Mouse (Mus musculus): ENCODE measurements around the gene Ubtd1.

Gene Ubtd1

GRCm38 (mm10) chr19:42022542-42022848 lies 40.9 kb downstream of the Ubtd1 start:
- DNase-seq (ENCODE audit: low spot score), result no peak

- peak; percentile 77 for DNase-seq (ENCODE audit: low spot score)
Observed at GRCm38 (mm10) chr19:42026158-42026557, 44.6 kb downstream of the Ubtd1 start.

- DNase-seq (ENCODE audit: low spot score), result no peak
Observed at GRCm38 (mm10) chr19:42031112-42031511, 49.5 kb downstream of the Ubtd1 start.

DNA sequence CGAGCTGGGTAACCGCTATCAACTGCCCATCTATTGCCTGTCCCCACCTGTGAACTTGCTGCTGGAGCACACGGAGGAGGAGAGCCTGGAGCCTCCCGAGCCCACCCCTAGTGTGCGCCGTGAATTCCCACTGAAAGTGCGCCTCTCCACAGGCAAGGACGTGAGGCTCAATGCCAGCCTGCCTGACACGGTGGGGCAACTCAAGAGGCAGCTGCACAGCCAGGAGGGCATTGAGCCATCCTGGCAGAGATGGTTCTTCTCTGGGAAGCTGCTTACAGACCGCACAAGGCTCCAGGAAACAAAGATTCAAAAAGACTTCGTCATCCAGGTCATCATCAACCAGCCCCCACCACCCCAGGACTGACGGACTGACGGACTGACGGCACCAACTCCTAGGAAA lies 52.0 kb downstream of the Ubtd1 start:
- no peak for DNase-seq (ENCODE audit: low spot score)

GRCm38 (mm10) chr19:42034146-42034775 lies 52.7 kb downstream of the Ubtd1 start:
- no peak for DNase-seq (ENCODE audit: low spot score)

- no peak for DNase-seq (ENCODE audit: low spot score)
Observed at GRCm38 (mm10) chr19:42034881-42035455, 53.4 kb downstream of the Ubtd1 start.

GRCm38 (mm10) chr19:42035456-42036248 lies 54.1 kb downstream of the Ubtd1 start, which contains the start of gene Ankrd2:
Ankrd2 (plus strand) TSS chr19:42036000.
- peak; percentile 57 for DNase-seq (ENCODE audit: low spot score)

- DNase-seq (ENCODE audit: low spot score), result no peak
Observed at GRCm38 (mm10) chr19:42036357-42036756, 54.8 kb downstream of the Ubtd1 start.

- no peak for DNase-seq (ENCODE audit: low spot score)
Observed at GRCm38 (mm10) chr19:42037167-42037702, 55.7 kb downstream of the Ubtd1 start.

DNA sequence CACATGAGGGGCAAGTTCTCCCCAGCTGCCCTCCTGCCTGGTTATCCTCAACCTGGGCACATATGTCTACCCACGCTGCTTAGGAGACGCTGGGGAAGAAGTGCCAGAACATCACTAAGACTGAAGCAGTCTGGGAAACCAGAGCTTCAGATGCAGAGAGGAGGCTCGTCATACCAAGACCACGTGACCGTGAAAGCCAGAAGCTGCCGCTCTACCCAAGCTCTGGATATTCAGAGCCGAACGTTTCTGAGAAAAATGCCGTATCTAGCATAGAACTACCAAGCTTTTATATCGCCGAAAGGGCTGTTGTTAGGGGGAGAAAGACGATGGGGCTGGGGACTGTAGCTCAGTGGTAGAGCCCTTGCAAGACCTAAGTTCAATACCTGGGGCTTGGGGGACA lies 56.7 kb downstream of the Ubtd1 start:
- DNase-seq (ENCODE audit: low spot score), result no peak

DNA sequence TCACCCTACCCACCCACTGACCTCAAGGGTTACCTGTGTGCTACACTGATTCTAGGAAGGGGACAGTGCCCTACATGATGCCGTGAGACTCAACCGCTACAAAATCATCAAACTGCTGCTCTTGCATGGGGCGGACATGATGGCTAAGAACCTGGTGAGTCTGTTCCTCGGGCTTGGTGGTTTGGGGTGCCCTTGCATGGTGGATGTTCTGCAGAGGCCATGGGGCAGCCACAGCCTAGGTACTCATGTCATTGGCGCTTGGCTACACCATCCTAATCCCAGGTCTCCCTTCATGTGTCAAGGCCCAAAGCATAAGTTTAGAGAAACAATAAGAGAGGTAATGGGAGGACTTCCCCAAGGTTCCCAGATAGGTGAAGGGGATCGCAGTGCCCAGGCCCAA lies 62.4 kb downstream of the Ubtd1 start:
- no peak for DNase-seq (ENCODE audit: low spot score)

DNA sequence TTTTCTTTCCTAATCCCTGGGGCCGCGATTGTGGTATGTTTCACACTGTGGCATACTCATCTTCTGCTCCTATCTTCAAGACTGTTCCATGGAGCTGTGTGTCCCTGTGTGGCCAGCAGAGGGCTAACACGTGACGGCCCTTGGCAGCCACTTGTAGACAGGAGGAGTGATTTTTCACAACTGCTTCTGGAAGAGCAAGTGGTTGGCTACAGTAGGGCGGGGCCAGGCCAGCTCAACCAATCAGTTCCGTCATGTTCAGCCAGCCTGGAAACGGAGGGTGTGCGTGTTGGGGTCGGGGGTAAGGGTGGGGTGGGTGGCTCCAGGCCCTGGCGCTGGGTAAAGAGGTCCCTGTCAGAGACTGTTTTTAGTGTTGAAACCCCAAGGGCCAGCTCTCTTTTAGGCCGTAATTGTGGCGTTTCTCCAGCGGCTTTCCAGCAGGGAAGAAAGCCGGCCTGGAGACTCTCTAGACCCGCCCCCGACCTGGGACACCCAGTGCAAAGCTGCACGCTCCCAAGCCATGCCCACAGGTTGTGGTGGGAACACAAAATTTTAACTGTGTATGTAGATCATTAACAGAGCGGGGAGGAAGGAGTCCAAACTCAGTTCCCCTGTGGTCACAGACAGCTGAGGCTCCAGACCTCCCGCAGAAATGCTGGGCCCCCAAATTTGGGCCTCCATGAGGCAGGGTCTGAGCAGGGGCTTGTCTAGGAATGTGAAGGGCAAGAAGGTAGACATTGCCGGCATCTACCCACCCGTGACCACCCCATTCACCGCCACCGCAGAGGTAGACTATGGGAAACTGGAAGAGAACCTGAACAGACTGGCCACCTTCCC lies 63.9 kb downstream of the Ubtd1 start, which contains the start of gene Hoga1:
Hoga1 (plus strand) TSS at position 342 of the 834 bp plus-strand sequence.
- no peak for DNase-seq (ENCODE audit: low spot score)

GRCm38 (mm10) chr19:42050251-42050650 lies 68.7 kb downstream of the Ubtd1 start:
- DNase-seq (ENCODE audit: low spot score), result no peak

- no peak for DNase-seq (ENCODE audit: low spot score)
Observed at GRCm38 (mm10) chr19:42051351-42051750, 69.8 kb downstream of the Ubtd1 start.

- DNase-seq (ENCODE audit: low spot score), result no peak
Observed at GRCm38 (mm10) chr19:42051948-42052347, 70.4 kb downstream of the Ubtd1 start, which contains the start of gene 4933411K16Rik. 4933411K16Rik (plus strand) TSS chr19:42052248.

- no peak for DNase-seq (ENCODE audit: low spot score)
Observed at GRCm38 (mm10) chr19:42054255-42054654, 72.7 kb downstream of the Ubtd1 start.

DNA sequence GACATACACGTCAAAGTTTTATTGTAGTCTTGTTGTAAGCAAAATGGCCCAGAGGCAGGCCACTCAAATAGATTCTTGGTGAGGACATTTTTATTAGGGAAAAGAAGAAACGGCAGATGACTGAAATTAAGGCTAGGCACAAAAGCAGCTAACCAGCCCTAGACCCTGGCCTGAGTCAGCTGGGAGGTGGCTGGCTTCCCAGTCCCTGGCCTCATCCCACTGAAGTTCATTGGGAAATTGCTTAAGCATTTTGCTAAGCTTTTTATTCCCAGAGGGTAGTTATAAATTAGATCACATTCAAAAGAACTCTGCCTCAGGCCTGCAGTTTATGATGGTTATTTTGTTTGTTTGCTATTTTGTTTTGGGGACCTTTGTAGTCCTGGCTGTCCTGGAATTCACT lies 74.3 kb downstream of the Ubtd1 start:
- no peak for DNase-seq (ENCODE audit: low spot score)

DNA sequence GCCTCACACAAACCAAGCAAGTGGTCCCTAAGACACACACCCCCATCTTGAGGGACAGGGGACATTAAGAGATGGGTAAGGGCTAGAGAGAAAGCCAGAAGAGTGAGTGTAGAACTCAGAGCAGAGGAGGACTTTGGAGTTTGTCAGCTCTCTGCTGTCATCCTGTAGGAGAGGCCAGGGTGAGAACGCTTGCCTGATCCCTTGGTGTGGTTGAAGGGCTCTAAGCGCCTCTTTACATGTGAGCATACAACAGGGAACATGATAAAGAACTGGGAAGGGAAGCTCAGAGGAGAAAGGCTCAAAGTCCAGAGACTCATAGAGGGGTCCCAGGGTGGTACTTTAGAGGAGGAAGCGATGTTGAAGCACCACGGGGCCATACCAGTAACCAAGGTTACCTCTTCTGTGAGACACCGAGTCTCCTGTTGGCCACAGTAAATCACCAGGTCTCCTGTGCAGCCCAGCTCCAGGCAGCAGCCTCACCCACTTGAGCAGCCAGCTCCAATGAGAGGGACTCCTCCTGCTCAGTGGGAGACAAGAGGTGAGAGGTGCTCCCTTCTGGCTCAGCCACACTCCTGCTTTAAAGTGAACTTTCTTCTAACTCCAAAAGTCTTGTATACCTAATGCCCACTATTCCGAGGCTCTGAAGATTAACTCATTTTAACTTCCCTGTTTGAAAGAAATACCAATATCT lies 75.3 kb downstream of the Ubtd1 start:
- no peak for DNase-seq (ENCODE audit: low spot score)

DNA sequence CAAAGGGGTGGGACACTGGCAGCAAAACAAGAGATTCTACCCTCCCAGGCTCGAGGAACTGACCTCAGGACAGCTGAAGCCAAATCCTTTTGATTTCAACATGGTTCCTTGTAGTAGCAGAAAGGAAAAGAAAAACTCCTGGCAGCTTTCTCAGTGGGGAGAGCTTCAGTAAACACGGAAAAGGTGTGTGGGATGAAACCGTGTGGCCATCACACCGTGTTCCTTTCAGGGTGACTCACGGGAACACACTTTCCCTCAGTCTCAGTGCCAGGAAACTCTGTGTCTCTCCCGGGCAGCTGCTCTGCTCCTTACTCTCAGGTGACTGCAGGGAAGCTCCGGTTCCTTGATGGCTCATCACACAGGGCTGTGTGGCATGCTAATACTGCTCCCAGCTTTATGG lies 76.9 kb downstream of the Ubtd1 start:
- DNase-seq (ENCODE audit: low spot score), result no peak

DNA sequence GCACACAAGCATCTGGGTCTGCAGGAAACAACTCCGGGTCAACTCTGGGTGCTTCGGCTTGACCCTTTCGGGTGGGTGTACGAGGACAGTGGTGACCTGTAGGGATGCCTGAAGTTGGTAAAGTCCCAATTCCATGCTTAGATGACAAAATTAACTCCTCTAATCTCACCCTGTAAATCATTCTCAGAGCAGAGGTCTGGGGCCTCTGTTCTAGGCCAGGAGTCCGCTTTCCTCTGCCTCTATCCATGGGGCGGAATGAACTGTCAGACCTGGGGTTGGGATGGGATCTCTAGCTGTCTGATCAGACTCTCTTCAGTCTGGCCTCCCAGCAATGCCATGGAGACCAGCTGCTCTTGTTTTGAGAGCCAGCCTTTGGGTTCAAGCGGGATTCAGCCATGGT lies 79.9 kb downstream of the Ubtd1 start:
- no peak for DNase-seq (ENCODE audit: low spot score)

DNA sequence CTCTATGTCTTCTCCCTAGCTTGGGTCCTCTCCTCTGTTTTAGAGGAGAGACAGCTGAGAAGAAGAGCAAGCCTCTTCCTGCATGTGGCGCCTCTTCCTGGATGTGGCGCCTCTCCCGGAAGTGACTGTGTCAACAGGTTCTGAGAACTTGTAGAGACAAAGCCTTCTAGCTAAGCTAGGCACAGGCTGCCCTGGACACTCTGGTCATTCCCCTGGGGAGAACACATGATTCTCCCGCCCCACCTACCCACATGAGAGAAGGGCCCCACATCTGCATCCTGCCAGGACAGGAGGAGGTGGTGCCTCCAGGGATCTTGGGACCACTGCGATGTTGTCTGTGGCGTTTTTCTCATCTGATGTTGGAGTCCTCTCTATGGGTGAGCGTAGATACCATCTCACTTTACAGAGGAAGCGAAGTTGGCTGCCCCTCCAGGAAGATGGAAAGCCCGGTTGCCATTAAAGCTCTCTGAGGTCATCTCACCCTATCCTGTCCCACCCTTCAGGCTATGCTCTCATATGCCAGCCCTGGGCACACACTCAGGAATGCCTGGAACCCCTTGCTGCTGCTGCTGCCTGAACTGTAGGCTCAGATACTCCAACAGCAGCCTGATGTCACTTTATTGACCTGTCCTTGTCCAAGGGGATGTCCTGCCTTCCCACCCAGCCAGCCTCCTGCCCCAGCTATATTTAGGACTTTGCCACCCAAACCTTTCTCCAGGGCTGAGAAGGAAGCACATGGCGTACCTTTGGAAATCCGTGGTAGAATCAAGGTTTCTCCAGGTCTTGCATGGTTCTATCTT lies 87.1 kb downstream of the Ubtd1 start:
- no peak for DNase-seq (ENCODE audit: low spot score)
